Mouse (Mus musculus): ENCODE data around the gene Il6. TPM values are rescaled to one million over a fixed set of nuclear protein-coding genes. Genes with fewer than 3 reads are reported as not detected.
"Not testable (repeated sequence)": the region's sequence is repeated elsewhere in the genome, so short reads cannot be mapped to it uniquely, and the experiment has no call there.

Il6 gene
- total RNA-seq (2021) = not detected

DNA sequence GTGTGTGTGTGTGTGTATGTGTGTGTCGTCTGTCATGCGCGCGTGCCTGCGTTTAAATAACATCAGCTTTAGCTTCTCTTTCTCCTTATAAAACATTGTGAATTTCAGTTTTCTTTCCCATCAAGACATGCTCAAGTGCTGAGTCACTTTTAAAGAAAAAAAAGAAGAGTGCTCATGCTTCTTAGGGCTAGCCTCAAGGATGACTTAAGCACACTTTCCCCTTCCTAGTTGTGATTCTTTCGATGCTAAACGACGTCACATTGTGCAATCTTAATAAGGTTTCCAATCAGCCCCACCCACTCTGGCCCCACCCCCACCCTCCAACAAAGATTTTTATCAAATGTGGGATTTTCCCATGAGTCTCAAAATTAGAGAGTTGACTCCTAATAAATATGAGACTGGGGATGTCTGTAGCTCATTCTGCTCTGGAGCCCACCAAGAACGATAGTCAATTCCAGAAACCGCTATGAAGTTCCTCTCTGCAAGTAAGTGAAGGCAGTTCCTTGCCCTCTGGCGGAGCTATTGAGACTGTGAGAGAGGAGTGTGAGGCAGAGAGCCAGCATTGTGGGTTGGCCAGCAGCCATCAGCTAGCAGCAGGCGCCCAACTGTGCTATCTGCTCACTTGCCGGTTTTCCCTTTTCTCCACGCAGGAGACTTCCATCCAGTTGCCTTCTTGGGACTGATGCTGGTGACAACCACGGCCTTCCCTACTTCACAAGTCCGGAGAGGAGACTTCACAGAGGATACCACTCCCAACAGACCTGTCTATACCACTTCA, at the start of gene Il6:
Gene Il6 (plus strand): TSS at position 389 of the 778 bp plus-strand sequence.
- peak; percentile 87 to 92 for DNase-seq (ENCODE audit: extremely low spot score in 1 of 2, low spot score in 2 of 2)
- intact Hi-C loops (cut with DNase I) = loop anchor here (5.0 kb wide), 1 partner anchor 191 kb away; no protein-coding TSS in a partner anchor

DNA sequence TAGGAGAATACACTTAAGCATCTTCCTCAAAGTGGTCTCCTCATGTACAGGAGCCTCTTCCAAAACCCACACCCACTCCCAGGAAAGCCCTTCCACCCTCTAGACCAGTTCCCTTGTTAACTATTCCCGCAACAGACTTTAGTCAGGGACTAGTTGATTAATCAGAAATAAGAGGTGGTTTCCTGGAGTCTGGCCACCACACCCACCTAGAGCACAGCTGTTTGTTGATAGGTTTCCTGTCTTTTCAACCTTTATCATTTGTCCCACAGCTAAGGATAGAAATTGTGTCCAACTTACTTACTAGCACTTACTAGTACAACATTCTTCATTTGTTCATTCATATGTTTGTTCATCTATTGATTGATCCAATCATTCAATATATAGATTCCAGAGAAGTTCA, 49.4 kb upstream of the Il6 start:
- no peak for DNase-seq (ENCODE audit: extremely low spot score in 1 of 2, low spot score in 2 of 2)
- intact Hi-C loops (cut with DNase I) = no loop called here

DNA sequence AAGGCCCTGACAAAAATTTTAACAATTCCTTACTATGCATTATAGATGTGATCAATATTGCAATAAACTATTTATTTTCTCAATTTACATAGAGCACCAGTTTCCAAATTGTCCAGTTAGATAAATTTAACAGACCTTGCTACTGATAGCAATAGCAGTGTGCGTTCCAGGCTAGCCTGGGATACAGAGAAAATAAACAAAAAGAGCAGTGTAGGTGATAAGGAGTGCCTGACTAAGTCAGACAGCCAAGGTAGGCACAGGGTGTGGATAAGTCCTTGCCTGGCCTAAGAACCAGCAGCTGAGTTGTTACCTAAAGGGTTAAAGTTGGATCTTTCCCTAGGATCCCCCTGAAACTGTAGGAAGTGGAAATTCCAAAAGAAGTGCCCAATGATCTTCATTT, 42.7 kb upstream of the Il6 start:
- no peak for DNase-seq (ENCODE audit: extremely low spot score in 1 of 2, low spot score in 2 of 2)
- intact Hi-C loops (cut with DNase I) = no loop called here

DNA sequence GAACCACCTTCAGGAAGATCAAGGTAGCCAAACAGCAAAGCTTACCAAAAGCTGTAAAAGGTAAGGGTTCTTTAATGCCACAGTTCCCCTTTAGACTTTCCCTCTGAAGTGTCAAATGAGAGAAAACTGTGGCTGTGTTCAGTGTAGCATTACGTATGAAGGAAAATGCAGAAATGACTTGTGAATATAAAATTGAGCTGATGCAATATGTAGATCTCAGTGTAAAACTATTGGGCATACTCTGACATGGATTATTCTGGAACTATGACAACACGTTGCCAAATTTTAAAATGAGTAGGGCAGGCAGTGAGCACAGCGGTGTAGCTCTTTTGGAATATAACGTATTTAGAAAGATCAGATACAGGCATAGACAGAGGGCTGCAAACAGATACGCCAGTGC, 40.1 kb upstream of the Il6 start:
- DNase-seq (ENCODE audit: extremely low spot score in 1 of 2, low spot score in 2 of 2) = no peak
- intact Hi-C loops (cut with DNase I) = no loop called here

DNA sequence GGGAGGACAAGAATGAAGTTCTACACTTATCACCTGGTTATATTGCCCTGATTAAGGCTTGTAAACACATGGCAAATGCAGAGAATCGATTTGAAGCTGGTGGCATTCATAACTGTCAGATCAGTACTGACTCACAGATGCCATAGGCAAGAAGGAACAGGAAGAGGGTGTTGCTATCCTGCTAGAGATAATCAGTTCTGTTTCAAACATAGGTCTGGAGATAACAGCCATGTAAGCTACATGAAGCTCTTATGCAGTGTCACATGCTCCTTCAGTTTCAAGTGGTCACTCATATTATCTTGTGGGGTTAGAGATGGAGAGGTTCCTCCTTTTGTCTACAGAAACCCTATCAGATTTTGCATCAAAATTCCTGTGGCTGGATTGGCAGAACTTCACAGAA, 39.4 kb upstream of the Il6 start:
- intact Hi-C loops (cut with DNase I) = no loop called here
- DNase-seq (ENCODE audit: extremely low spot score in 1 of 2, low spot score in 2 of 2) = no peak

DNA sequence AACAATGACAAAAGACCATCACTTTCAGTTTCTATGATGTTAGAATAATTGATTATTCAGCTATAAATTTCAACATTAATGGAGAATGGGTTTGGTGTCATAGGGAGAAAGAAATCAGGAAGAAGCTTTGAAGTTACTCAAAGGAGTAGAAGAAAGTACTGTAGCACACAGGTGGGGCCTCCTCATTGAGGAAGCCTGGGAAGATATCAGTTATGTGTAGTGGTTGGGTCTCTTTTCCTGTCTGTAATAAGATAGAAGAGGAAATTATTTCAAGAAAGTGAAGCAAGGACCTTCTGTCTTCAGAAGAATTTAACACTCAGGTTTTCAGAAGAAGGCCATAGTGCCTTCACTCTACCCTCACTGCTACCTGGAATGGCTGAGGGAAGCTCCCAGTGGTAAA, 38.8 kb upstream of the Il6 start:
- DNase-seq (ENCODE audit: extremely low spot score in 1 of 2, low spot score in 2 of 2) = no peak
- intact Hi-C loops (cut with DNase I) = no loop called here

DNA sequence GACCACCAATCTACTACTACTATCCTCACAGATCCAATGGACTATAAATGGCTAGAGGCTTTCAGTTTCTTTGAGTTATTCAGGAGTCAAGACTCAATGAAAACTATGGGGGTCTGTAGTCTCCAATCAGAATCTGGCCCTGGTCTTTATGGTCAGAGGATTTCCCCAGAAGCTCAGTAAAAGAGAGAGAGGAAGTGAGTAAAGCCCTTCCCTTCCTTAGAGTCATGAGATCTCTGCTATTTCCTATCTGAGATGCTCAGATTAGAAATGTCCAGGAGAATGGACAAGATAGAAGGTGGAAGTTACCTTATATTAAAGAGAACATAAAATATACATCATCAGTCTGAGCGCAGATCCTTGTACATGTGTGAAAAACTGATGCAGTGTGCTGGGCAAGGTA, 19.3 kb upstream of the Il6 start:
- no peak for DNase-seq (ENCODE audit: extremely low spot score in 1 of 2, low spot score in 2 of 2)
- intact Hi-C loops (cut with DNase I) = no loop called here

DNA sequence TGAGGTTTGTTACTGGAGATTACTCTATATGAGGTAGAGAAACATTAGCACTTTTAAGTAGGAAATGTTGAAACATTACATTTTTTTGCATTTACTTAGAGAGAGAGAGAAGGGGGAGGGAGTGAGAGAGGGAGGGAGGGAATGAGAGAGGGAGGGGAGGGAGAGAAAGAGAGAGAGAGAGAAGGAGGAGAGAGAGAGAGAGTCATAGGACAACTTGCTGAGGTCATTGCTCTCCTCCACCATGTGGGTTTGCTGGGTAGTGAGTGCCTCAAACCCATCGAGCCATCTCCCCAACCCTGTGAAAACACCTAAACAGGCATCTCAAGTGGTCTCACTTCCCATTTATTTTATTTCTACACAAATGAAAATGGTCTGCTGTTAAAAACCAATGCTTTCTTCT, 18.6 kb upstream of the Il6 start:
- intact Hi-C loops (cut with DNase I) = no loop called here
- no peak for DNase-seq (ENCODE audit: extremely low spot score in 1 of 2, low spot score in 2 of 2)

DNA sequence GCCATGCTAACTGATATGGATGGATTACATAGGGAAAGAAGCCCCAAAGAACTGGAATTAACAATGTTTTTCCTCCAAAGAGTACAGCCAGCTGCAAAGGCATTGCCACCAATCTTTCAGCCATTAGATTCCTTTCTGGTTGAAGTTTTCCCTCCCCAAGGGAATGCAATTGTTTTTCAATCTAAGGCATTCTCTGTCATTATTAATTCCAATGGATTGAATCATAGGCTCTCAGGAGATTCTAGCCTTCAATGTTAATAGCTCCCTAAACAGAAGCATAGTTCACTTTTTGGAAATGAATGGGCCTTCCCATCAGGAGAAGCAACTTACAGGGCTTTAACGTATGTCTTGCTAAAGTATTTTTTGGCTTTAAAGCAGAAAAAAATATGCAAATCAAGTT, 15.6 kb upstream of the Il6 start:
- intact Hi-C loops (cut with DNase I) = no loop called here
- DNase-seq (ENCODE audit: extremely low spot score in 1 of 2, low spot score in 2 of 2) = no peak

DNA sequence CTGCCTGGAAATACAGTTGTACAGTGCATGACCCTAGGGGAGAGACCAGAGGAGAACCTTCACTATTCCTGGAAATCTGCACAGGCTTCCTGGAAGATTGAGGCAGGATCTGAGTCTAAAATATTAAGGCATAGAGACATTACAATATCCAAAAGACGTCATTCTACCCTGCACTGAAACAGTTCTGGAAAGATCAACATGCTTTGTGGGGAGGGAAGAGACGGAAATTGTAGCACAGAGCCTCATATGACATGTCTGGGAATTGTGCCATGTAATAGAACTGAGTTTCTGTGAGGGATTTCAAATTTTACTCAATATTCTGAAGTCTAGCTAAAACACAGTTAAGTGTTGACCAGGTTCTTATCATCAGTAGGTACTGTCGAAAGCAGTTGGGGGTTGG, 12.0 kb upstream of the Il6 start:
- DNase-seq (ENCODE audit: extremely low spot score in 1 of 2, low spot score in 2 of 2) = no peak
- intact Hi-C loops (cut with DNase I) = no loop called here

DNA sequence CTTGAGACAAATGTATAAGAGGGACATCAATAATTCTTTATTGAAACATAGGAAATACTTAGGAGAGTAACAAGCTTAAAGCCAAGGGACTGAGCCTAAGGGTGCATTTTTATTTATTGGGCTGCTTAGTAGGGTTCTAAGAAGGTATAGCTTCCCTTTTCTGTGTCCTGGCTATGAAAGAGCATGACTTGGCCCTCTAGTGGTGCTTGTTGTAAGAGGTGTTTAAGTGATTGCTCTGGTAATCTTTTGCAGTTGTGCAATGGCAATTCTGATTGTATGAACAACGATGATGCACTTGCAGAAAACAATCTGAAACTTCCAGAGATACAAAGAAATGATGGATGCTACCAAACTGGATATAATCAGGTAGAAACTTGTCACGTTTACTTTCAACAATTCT, 1.7 kb downstream of the Il6 start:
- DNase-seq (ENCODE audit: extremely low spot score in 1 of 2, low spot score in 2 of 2) = peak in 1 of 2 experiments; percentile 5
- intact Hi-C loops (cut with DNase I) = loop anchor here (5.0 kb wide), 1 partner anchor 192 kb away; no protein-coding TSS in a partner anchor

DNA sequence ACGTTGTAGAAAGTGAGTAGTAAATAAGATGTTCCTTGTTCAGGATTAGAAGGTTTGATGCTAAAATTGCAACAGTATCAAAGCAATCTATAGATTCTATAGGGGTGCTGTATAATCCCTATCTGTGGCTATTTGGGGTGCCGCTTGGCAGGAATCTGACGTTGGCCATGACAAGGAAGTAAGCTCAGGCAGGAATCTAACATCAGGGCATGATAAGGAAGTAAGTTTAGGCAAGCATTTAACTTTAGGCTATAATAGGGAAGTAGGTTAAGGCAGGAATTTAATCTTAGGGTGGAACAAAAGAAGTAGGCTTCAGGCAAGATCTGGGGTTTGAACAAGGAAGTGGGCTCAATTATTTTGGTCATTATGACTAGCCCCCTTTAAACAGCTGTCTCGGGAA, 22.9 kb downstream of the Il6 start:
- DNase-seq (ENCODE audit: extremely low spot score in 1 of 2, low spot score in 2 of 2); intact Hi-C loops (cut with DNase I): not testable (repeated sequence)

DNA sequence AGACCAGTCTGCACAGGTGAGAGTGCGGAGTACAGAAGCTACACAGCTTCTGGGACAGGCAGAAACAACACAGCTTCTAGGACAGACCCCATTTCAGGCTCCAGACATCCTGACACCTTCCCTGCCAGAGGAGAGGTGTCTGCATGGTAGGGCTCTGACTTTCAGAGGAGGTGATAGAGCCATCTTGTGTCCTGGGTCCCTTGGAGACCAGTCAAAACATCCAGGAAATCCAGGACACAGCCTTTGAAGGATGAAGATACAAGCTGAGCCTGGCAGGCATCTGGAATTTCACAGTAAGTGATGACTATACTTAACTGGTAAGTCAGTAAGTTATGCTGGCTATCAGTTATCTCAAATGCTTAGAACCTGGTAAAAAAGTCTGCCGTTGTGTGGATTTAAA, 24.2 kb downstream of the Il6 start:
- intact Hi-C loops (cut with DNase I); DNase-seq (ENCODE audit: extremely low spot score in 1 of 2, low spot score in 2 of 2): not testable (repeated sequence)

DNA sequence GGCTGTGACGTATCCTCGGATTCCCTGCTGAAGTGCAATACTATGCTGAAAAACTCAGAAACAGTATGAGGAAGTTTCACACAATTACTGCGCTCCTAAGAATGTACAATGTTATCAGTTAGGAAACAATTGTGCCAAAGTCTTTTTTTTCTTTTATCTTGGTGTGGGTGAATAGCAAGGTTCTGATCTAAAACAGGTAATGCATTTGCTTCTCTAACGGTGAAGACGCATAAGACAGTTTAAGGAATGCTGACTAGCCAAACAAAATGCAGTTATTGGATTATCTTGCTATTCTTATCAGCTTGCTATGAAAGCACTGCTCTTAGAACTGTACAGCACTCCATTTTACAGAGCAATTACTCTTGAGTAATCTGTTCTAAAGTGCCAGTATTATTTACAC, 26.4 kb downstream of the Il6 start:
- DNase-seq (ENCODE audit: extremely low spot score in 1 of 2, low spot score in 2 of 2); intact Hi-C loops (cut with DNase I): not testable (repeated sequence)

DNA sequence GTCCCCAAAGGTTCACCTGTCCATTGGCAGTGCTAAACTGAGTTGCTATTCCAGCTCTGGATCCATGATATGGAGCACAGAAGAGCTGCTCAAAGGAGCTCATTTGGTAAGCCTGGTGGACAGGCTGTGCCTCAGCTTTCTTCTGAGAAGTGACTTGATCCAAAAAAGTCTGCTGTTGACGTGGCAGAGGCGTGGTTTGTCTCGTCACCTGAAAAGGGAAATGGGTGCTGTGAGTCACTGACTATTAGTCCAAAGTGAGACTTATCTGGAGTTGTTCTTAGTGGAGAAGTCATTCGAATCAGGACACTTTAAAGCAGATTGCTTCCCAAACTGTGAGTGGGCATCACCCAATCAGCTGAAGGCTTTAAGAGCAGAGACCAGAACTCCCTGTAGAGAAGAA, 26.9 kb downstream of the Il6 start:
- DNase-seq (ENCODE audit: extremely low spot score in 1 of 2, low spot score in 2 of 2); intact Hi-C loops (cut with DNase I): not testable (repeated sequence)

DNA sequence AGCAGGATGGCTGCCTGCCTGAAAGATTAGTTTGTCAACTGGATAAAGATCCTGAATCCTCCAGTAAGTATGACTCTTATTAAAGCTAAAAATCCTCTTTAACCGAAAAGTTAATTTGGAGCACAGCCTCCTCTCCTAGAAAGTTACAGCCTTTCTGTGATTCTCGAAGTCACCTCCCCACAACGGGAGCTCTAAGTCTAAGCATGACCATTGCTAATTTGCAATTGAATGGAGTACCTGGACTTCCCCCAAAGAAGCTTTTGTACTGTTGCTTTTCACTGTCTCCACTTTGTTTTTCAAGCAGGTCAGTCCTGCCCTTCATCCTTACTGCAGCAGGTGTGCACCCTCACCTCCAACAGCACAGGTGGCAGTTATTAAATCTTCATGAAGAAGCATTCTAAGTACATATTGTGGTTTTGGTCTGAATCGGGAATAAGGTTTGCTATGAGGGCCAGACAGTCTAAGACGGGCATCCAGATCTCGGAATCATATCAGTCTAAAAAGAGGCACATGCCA, 45.4 kb downstream of the Il6 start:
- no peak for DNase-seq (ENCODE audit: extremely low spot score in 1 of 2, low spot score in 2 of 2)
- intact Hi-C loops (cut with DNase I) = no loop called here

DNA sequence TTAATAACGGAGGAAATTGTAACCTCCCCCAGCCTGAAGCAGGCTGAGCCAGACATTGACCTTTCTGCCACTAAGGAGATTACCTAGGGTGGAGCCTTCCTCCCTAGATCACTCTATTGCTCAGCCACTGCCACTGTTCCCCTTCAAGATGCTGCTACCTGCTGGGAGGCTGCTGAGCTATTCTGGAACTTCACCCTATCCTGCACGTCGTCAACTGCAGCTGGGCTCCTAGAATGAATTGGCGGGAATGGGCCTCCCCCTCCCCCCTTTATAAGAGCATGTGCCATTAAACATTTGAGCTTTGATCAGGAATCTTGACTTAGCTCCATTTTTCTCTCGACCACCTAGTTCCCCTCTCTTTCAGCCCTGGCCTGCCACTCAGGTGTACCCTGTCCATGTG, 46.7 kb downstream of the Il6 start:
- DNase-seq (ENCODE audit: extremely low spot score in 1 of 2, low spot score in 2 of 2); intact Hi-C loops (cut with DNase I): not testable (repeated sequence)

DNA sequence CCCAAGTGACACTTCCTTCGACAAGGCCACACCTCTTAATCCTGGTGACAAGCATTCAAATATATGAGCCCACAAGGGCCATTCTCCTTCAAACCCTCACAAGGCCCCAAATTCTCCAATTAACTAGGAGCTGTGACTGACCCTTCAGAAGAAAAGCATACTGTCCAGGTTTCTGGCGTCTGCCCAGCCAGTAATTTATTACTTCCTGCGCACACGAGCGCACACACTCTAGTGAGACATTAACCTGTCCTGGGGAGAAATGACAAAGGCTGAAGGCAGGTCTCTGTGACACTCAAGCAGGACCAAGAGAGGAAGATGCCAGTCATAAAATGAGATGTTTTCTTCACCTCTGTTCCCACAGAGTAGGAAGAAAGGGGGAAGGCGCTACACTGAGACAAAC, 54.8 kb downstream of the Il6 start:
- DNase-seq (ENCODE audit: extremely low spot score in 1 of 2, low spot score in 2 of 2) = no peak
- intact Hi-C loops (cut with DNase I) = no loop called here

Measured in left cerebral cortex, postnatal 10 days (tissue).